Mouse (Mus musculus) limb, embryonic 12.5 days (tissue): ENCODE results near the gene Sf3b6. TPM values are rescaled to one million over a fixed set of nuclear protein-coding genes. Genes with fewer than 3 reads are reported as not detected.

ENCODE experiments used
- ATAC-seq: fragments of 200-750 bp; cut with Nextera tagmentation; 2 replicates; pipeline ENCODE4 v1.8.0; 2017; ENCODE audit warnings: low read depth, moderate TSS enrichment; ENCODE audit not compliant: insufficient number of reproducible peaks, insufficient read depth, low FRiP score, low TSS enrichment
- H3K27ac ChIP-seq: fragments of 300-500 bp; sonication (generic); 2 replicates; pipeline ENCODE4 v1.5.1; 2016; ENCODE audit warnings: mild to moderate bottlenecking, moderate library complexity
- H3K27me3 ChIP-seq: fragments of 300-500 bp; sonication (generic); 2 replicates; pipeline ENCODE4 v1.6.1; 2016; ENCODE audit warnings: mild to moderate bottlenecking, moderate library complexity
- H3K36me3 ChIP-seq: fragments of 300-500 bp; sonication (generic); 2 replicates; pipeline ENCODE4 v1.6.1; 2016; ENCODE audit warnings: mild to moderate bottlenecking, moderate library complexity
- H3K4me1 ChIP-seq: fragments of 300-500 bp; sonication (generic); replicated peaks from 2 replicates; pipeline ENCODE4 v1.6.1; 2016
- H3K4me2 ChIP-seq: fragments of 300-500 bp; sonication (generic); 2 replicates; pipeline ENCODE4 v1.6.1; 2016; ENCODE audit warnings: mild to moderate bottlenecking, moderate library complexity
- H3K4me3 ChIP-seq: fragments of 300-500 bp; sonication (generic); replicated peaks from 2 replicates; pipeline ENCODE4 v1.5.1; 2016; ENCODE audit warnings: mild to moderate bottlenecking
- H3K9ac ChIP-seq: fragments of 300-500 bp; sonication (generic); replicated peaks from 2 replicates; pipeline ENCODE4 v1.6.1; 2016; ENCODE audit warnings: mild to moderate bottlenecking, moderate library complexity
- H3K9me3 ChIP-seq: fragments of 300-500 bp; sonication (generic); 2 replicates; pipeline ENCODE4 v1.6.1; 2016; ENCODE audit warnings: mild to moderate bottlenecking, moderate library complexity
- WGBS: fragments of 180-500 bp; shearing (Covaris S2); methylation state at CpG from one replicate; pipeline ENCODE4 v1.1.7; 2016; 5-methylcytosine and 5-hydroxymethylcytosine counted together
- polyA plus RNA-seq: library from polyadenylated mRNA; unstranded; fragments of >200 nt; fragmentation: Nextera tagmentation; extraction: Ambion mirVana; gene quantifications from 2 replicates; pipeline ENCODE4 v1.2.1, GENCODE M21; 2016

Sf3b6 gene
- polyA plus RNA-seq, 1 experiment from 2014 or later: 310 TPM

DNA sequence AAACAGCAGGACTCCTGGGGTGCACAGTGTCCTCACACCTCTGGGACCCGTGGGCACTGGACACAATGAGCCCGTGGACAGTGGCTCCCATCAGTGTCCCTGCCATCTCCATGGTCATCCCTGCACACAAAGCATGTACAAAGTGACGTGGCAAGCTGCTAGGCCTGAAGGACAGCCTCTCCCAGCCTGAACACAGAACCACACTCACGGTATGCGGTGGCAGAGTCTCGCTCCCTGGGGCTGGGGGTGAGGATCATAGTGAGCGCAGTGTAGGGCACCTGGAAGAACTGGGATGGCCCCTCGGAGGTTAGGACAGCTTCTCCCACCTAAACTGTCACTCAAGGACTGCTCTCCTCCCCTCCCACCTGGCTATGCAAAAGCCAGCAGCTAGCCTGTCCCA, 51.6 kb downstream of the Sf3b6 start:
- no peak overlapping the region for H3K4me3 ChIP-seq
- 78% methylated on average over 8 of the region's 8 CpGs for WGBS
- ATAC-seq: no peak

DNA sequence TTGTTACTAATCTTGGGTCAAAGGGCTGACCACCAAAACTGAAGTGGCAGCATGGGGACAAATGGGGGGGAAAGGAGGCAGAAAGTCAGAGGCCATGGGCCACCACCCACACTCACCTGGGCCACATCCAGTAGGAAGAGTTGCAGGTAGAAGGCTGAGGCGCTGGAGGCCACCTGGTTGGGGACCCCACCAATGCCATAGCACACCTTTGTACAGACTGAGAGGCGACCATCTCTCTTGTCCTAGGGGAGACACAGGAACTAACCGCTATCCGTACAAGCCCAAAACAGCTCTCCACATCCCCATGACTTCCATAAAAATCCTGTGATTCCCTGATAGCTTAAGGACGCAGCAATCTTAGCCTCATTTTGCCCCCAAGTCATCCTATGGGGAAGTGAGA, 53.9 kb downstream of the Sf3b6 start:
- Histone ChIP-seq H3K9me3 (no peaks in the 10 kb centered on the region), H3K4me1 (peaks cover 12% of the 10 kb centered on the region), H3K4me3 (no peak overlapping the region), H3K27ac (no peak overlapping the region), H3K27me3 (peaks cover 10% of the 10 kb centered on the region), H3K4me2 (no peak overlapping the region), H3K9ac (no peak overlapping the region), H3K36me3 (no peaks in the 10 kb centered on the region)
- no peak for ATAC-seq
- WGBS: 88% methylated on average over 5 of the region's 5 CpGs

More for the DNA sequence above, 51.6 kb downstream of the Sf3b6 start:
- Histone ChIP-seq H3K9ac (no peak overlapping the region), H3K36me3 (no peaks in the 10 kb centered on the region), H3K4me1 (peaks cover 10% of the 10 kb centered on the region), H3K9me3 (no peaks in the 10 kb centered on the region), H3K27me3 (peaks cover 8% of the 10 kb centered on the region), H3K27ac (no peak overlapping the region), H3K4me2 (no peak overlapping the region)

DNA sequence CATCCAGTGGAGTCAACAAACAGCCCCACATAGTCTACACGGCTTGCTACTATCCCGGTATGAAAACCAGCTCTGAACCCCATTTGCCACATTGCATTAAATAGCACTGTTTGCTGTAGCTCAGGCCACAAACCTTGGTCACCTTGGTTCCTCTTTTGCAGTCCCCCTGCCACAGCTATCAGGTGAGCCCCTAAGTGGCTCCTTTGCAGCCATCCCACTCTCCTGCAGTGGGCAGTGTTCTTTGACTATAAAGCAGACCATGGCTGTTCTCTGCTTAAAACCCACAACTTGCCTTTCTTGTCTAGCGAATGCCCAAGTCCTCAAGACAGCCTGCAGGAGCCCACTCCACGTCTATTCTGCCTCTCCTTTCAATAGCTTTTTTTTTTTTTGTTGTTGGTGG, 54.9 kb downstream of the Sf3b6 start:
- Histone ChIP-seq H3K4me3 (no peak overlapping the region), H3K9me3 (no peaks in the 10 kb centered on the region), H3K9ac (no peak overlapping the region), H3K27me3 (peaks cover 10% of the 10 kb centered on the region), H3K4me1 (peaks cover 12% of the 10 kb centered on the region), H3K36me3 (no peaks in the 10 kb centered on the region), H3K27ac (no peak overlapping the region), H3K4me2 (no peak overlapping the region)
- WGBS: 73% methylated on average over 4 of the region's 4 CpGs
- no peak for ATAC-seq

DNA sequence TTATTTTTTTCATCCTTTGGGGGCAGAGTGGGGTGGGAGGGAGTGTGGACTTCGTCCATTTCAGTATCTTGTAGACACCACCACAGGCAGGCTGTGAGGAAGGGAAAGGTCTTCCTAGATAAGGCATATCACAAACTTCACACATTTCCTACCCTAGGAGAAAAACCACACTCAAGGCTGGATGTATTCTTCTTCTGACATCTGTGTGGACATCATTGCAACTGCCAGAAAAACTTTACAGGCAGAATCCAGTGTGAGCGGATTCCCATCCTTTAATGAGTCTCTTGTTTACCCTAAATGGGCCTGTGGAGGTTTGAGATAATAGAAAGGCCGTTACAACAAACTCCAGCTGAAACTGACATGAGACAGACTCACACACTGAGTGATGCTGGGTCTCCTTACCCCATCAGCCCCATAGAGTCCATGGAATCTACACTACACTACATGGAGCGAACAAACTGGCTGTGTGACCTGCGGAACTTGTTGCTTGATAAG, 55.7 kb downstream of the Sf3b6 start:
- Histone ChIP-seq H3K9ac (no peak overlapping the region), H3K4me1 (peaks cover 12% of the 10 kb centered on the region), H3K9me3 (no peaks in the 10 kb centered on the region), H3K36me3 (no peaks in the 10 kb centered on the region), H3K4me2 (no peak overlapping the region), H3K27me3 (peaks cover 10% of the 10 kb centered on the region), H3K27ac (no peak overlapping the region), H3K4me3 (no peak overlapping the region)
- no peak for ATAC-seq
- WGBS: 75% methylated on average over 5 of the region's 5 CpGs

DNA sequence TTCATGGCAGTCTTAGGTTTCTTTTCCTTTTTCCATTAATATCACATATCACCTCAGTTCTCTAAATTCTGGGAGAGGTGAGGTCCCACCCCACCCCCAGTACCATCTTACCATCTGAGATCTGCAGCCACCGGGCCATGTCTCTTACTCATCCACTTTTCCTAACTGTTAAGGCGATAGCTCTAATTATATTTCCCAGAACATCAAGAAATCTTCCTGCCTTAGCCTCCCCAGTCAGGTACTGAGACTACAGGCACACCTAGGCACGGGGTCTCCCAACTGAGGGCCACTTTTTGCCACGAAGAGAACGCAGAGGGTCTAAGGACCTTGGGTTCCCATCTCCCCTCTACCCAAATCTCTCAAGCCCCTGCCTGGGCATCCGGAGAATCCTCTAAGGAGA, 56.2 kb downstream of the Sf3b6 start:
- peaks cover 2% of the 10 kb centered on the region; the same call in 1 of the 2 replicates for H3K36me3 ChIP-seq
- 83% methylated on average over 6 of the region's 6 CpGs for WGBS
- H3K9me3 ChIP-seq: no peaks in the 10 kb centered on the region
- 0 out of 2 replicates have a peak, but pooled peaks have one; percentile 6 for ATAC-seq
- H3K4me3 ChIP-seq: peak overlapping the region; percentile 40
- H3K4me1 ChIP-seq: peaks cover 12% of the 10 kb centered on the region
- peaks cover 10% of the 10 kb centered on the region for H3K27me3 ChIP-seq
- H3K27ac ChIP-seq: no peak overlapping the region
- no peak overlapping the region for H3K9ac ChIP-seq
- peak overlapping the region; percentile 87 for H3K4me2 ChIP-seq

DNA sequence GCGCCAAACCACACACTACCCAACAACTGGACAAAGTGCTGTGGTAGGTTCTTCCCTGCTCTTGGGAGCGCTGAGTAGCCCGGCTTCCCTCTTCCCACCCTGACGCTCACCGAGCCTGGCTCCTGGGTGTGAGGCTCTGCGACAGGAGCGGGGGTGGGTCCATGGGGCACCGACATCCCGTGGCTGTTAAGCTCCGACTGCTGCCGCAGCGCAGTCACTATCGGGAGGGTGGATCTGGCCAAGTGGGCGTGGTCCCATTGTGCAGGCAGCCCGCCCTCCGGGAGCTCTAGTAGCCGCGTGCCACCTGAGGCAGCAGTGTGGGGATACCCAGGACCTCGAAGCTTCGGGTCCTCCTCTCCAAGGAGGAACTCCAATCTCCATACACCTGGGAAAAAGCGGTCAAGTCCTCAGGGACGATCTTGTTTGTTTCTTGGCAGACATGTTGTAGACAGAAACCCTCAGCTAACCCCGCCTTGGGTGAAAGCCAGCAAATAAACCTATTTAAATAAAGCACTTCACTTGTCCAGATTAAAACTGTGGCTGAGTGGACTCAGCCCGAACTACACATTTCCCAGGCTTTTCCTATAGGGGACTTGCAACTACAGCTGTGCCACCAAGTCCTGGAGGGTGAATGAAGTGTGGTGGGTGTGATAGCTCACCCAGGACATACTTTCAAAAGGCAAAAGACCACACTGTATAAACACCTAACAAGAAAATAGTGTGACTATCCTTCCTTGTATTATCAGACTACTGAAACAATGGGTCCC, 57.0 kb downstream of the Sf3b6 start, which contains the start of gene Mfsd2b:
Gene Mfsd2b (minus strand): TSS at position 199 of the 767 bp plus-strand sequence.
- Histone ChIP-seq H3K27ac (no peak within 1 kb of the TSS), H3K27me3 (peaks cover 10% of the 10 kb centered on the region; the same call in 1 of the 2 replicates), H3K4me2 (peak within 1 kb of the TSS; percentile 87), H3K4me3 (peak within 1 kb of the TSS; percentile 40), H3K36me3 (peaks cover 10% of the 10 kb centered on the region), H3K9me3 (no peaks in the 10 kb centered on the region), H3K4me1 (peaks cover 12% of the 10 kb centered on the region), H3K9ac (peak within 1 kb of the TSS; percentile 51)
- ATAC-seq: peak; percentile 73
- 5% methylated on average over 24 of the region's 24 CpGs for WGBS

DNA sequence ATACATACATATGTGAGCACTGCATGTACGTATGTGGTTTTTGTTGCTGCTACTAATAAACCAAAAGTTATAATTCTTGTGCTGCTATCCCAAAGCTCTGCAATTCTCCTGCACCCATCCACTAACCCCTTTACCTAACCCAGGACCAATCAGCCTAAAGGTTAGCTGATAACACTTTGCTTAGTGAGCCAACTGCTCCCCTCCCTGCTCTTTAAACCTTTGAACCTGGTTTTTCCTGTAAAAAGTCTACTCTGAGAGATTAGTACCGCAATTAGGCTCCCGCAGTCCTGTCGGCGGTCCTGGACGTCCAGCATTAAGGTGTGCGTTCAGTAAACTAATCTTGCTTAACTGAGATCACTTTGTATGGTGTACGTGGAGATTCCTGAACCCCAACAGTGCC, 58.3 kb downstream of the Sf3b6 start:
- Histone ChIP-seq H3K4me3 (no peak overlapping the region), H3K27ac (no peak overlapping the region), H3K27me3 (peaks cover 10% of the 10 kb centered on the region; the same call in 1 of the 2 replicates), H3K4me2 (no peak overlapping the region), H3K36me3 (peaks cover 16% of the 10 kb centered on the region), H3K9me3 (no peaks in the 10 kb centered on the region), H3K9ac (no peak overlapping the region), H3K4me1 (peaks cover 12% of the 10 kb centered on the region)
- ATAC-seq: no peak
- 79% methylated on average over 8 of the region's 8 CpGs for WGBS

Other genes starting within 250 kb of the Sf3b6 start
- 24.8 and 30.1 TPM in 2 replicates for gene Itsn2, start 224.9 kb upstream of the Sf3b6 start, polyA plus RNA-seq
- gene Gm3625, start 224.6 kb upstream of the Sf3b6 start, polyA plus RNA-seq: not detected in 2 replicates
- 0.26 and 0.73 TPM in 2 replicates for gene Fam228a, start 79.1 kb upstream of the Sf3b6 start, polyA plus RNA-seq
- gene Pfn4, start 48.5 kb upstream of the Sf3b6 start, polyA plus RNA-seq: 3.6 and 3.8 TPM in 2 replicates
- gene Fam228b, start 48.3 kb upstream of the Sf3b6 start, polyA plus RNA-seq: 2.9 and 4.9 TPM in 2 replicates
- gene Fkbp1b, start 24.0 kb downstream of the Sf3b6 start, polyA plus RNA-seq: 10.5 and 11.2 TPM in 2 replicates
- gene Wdcp, start 25.8 kb downstream of the Sf3b6 start, polyA plus RNA-seq: 26.7 and 27.7 TPM in 2 replicates
- 2.4 and 2.5 TPM in 2 replicates for gene Mfsd2b, start 56.8 kb downstream of the Sf3b6 start, polyA plus RNA-seq
- 28.3 and 30.6 TPM in 2 replicates for gene Ubxn2a, start 90.2 kb downstream of the Sf3b6 start, polyA plus RNA-seq
- 22.9 and 23.9 TPM in 2 replicates for gene Atad2b, start 99.8 kb downstream of the Sf3b6 start, polyA plus RNA-seq